Mouse (Mus musculus) MEL (cell line): ENCODE measurements around the gene Il17ra. TPM values are rescaled to one million over a fixed set of nuclear protein-coding genes. Genes with fewer than 3 reads are reported as not detected.

Experiments used
- DNase-seq: peaks from one replicate; pipeline ENCODE4 v3.0.0; 2011; ENCODE audit warnings: low read depth, low spot score
- H3K27ac ChIP-seq: 2 replicates; pipeline ENCODE4 v1.5.1; 2012; ENCODE audit warnings: low read depth, mild to moderate bottlenecking, control low read depth, low read length, moderate library complexity; ENCODE audit not compliant: control insufficient read depth
- H3K27me3 ChIP-seq, 2 experiments: fragments of 150-350 bp in 1 of 2; sonication (generic) in 1 of 2; 2 replicates each; pipeline ENCODE4 v1.6.1; 2012; ENCODE audit warnings: low read length in 2 of 2, mild to moderate bottlenecking in 2 of 2, improper control_type of control experiment in 1 of 2, moderate library complexity in 1 of 2; ENCODE audit not compliant: insufficient read depth in 2 of 2, control insufficient read depth in 1 of 2
- H3K36me3 ChIP-seq, 2 experiments: 2 replicates each; pipeline ENCODE4 v1.6.1; 2012 to 2014; ENCODE audit warnings: low read length in 2 of 2, improper control_type of control experiment in 1 of 2, inconsistent platforms in 1 of 2, mild to moderate bottlenecking in 1 of 2; ENCODE audit not compliant: insufficient read depth in 2 of 2, control insufficient read depth in 1 of 2
- H3K4me1 ChIP-seq, 2 experiments: fragments of 150-350 bp in 1 of 2; sonication (generic) in 1 of 2; 2 replicates each; pipeline ENCODE4 v1.6.1; 2012; ENCODE audit warnings: low read length in 2 of 2, improper control_type of control experiment in 1 of 2, mild to moderate bottlenecking in 1 of 2; ENCODE audit not compliant: insufficient read depth in 2 of 2, control insufficient read depth in 1 of 2
- H3K4me3 ChIP-seq, 2 experiments: fragments of 150-350 bp in 1 of 2; sonication (generic) in 1 of 2; 2 replicates each; pipeline ENCODE4 v1.5.1; 2012; ENCODE audit warnings: low read depth in 2 of 2, low read length in 2 of 2, mild to moderate bottlenecking in 2 of 2, moderate library complexity in 2 of 2, control low read depth in 1 of 2, improper control_type of control experiment in 1 of 2; ENCODE audit not compliant: control insufficient read depth in 1 of 2, insufficient read depth in 1 of 2
- H3K79me2 ChIP-seq: 2 replicates; pipeline ENCODE4 v1.6.1; 2012; ENCODE audit warnings: mild to moderate bottlenecking, low read length, moderate library complexity; ENCODE audit not compliant: control insufficient read depth, poor library complexity, insufficient read depth
- H3K9ac ChIP-seq: 2 replicates; pipeline ENCODE4 v1.6.1; 2012; ENCODE audit warnings: low read depth, mild to moderate bottlenecking, control low read depth, low read length, moderate library complexity; ENCODE audit not compliant: control insufficient read depth, poor library complexity, severe bottlenecking
- H3K9me3 ChIP-seq: fragments of 150-350 bp; sonication (generic); replicated peaks from 2 replicates; pipeline ENCODE4 v1.6.1; 2012; ENCODE audit warnings: mild to moderate bottlenecking, low read length, improper control_type of control experiment, moderate library complexity; ENCODE audit not compliant: insufficient read depth
- CHD1 ChIP-seq: IDR thresholded peaks from 2 replicates; pipeline ENCODE4 v1.6.1; 2012; ENCODE audit warnings: low read depth, mild to moderate bottlenecking, inconsistent platforms, low read length, improper control_type of control experiment
- CHD2 ChIP-seq: IDR thresholded peaks from 2 replicates; pipeline ENCODE4 v1.6.1; 2011; ENCODE audit warnings: low read length, improper control_type of control experiment
- CTCF ChIP-seq, 3 experiments: IDR thresholded peaks in 2 of 3; conservative IDR thresholded peaks in 1 of 3; 2 replicates each; pipeline ENCODE4 v1.5.1; 2011 to 2012; ENCODE audit warnings: low read length in 3 of 3, low read depth in 2 of 3, mild to moderate bottlenecking in 2 of 3, improper control_type of control experiment in 1 of 3, inconsistent platforms in 1 of 3, mixed read lengths in 1 of 3, moderate library complexity in 1 of 3; ENCODE audit not compliant: control insufficient read depth in 1 of 3, insufficient read depth in 1 of 3, poor library complexity in 1 of 3, severe bottlenecking in 1 of 3
- ELF1 ChIP-seq: IDR thresholded peaks from 2 replicates; pipeline ENCODE4 v1.6.1; 2014; ENCODE audit warnings: low read depth, mild to moderate bottlenecking, inconsistent platforms, low read length, improper control_type of control experiment, moderate library complexity
- EP300 ChIP-seq, 2 experiments: IDR thresholded peaks; 2 replicates each; pipeline ENCODE4 v1.6.1; 2011; ENCODE audit warnings: improper control_type of control experiment in 2 of 2, low read length in 2 of 2, low read depth in 1 of 2, mild to moderate bottlenecking in 1 of 2
- ETS1 ChIP-seq: IDR thresholded peaks from 2 replicates; pipeline ENCODE4 v1.6.1; 2012; ENCODE audit warnings: low read depth, mild to moderate bottlenecking, inconsistent platforms, low read length, improper control_type of control experiment, moderate library complexity
- GABPA ChIP-seq: IDR thresholded peaks from 2 replicates; pipeline ENCODE4 v1.6.1; 2012; ENCODE audit warnings: low read depth, mild to moderate bottlenecking, inconsistent platforms, low read length, improper control_type of control experiment, moderate library complexity
- GATA1 ChIP-seq: IDR thresholded peaks from 2 replicates; pipeline ENCODE4 v1.6.1; 2011; ENCODE audit warnings: low read depth, low read length, improper control_type of control experiment
- HCFC1 ChIP-seq: IDR thresholded peaks from 2 replicates; pipeline ENCODE4 v1.6.1; 2012; ENCODE audit warnings: low read depth, mild to moderate bottlenecking, inconsistent platforms, low read length, improper control_type of control experiment, moderate library complexity
- JUND ChIP-seq: IDR thresholded peaks from 2 replicates; pipeline ENCODE4 v1.6.1; 2011; ENCODE audit warnings: low read depth, mild to moderate bottlenecking, improper control_type of control experiment, low read length
- MAFK ChIP-seq: IDR thresholded peaks from 2 replicates; pipeline ENCODE4 v1.6.1; 2011; ENCODE audit warnings: low read depth, mild to moderate bottlenecking, low read length, improper control_type of control experiment, borderline replicate concordance
- MAX ChIP-seq: IDR thresholded peaks from 2 replicates; pipeline ENCODE4 v1.6.1; 2011; ENCODE audit warnings: low read length, improper control_type of control experiment
- MAZ ChIP-seq: IDR thresholded peaks from 2 replicates; pipeline ENCODE4 v1.6.1; 2012; ENCODE audit warnings: low read depth, mild to moderate bottlenecking, inconsistent platforms, low read length, improper control_type of control experiment
- MEF2A ChIP-seq: IDR thresholded peaks from 2 replicates; pipeline ENCODE4 v1.6.1; 2014; ENCODE audit warnings: low read depth, mild to moderate bottlenecking, inconsistent platforms, low read length, improper control_type of control experiment; ENCODE audit not compliant: poor library complexity, insufficient replicate concordance, severe bottlenecking; ENCODE audit errors: extremely low read depth
- MXI1 ChIP-seq: IDR thresholded peaks from 2 replicates; pipeline ENCODE4 v1.6.1; 2011; ENCODE audit warnings: mild to moderate bottlenecking, low read depth, low read length, improper control_type of control experiment
- MYC ChIP-seq: IDR thresholded peaks from 2 replicates; pipeline ENCODE4 v1.6.1; 2011; ENCODE audit warnings: low read depth, mild to moderate bottlenecking, low read length, improper control_type of control experiment, moderate library complexity
- NELFE ChIP-seq: IDR thresholded peaks from 2 replicates; pipeline ENCODE4 v1.6.1; 2011; ENCODE audit warnings: low read depth, low read length, improper control_type of control experiment
- NRF1 ChIP-seq: IDR thresholded peaks from 2 replicates; pipeline ENCODE4 v1.6.1; 2014; ENCODE audit warnings: low read depth, mild to moderate bottlenecking, inconsistent platforms, low read length, improper control_type of control experiment, moderate library complexity; ENCODE audit not compliant: poor library complexity, insufficient read depth, severe bottlenecking
- POLR2A ChIP-seq, 2 experiments: IDR thresholded peaks; 2 replicates each; pipeline ENCODE4 v1.6.1; 2011 to 2012; ENCODE audit warnings: low read length in 2 of 2, mild to moderate bottlenecking in 2 of 2, control low read depth in 1 of 2, improper control_type of control experiment in 1 of 2, low read depth in 1 of 2, moderate library complexity in 1 of 2; ENCODE audit not compliant: control insufficient read depth in 1 of 2, insufficient read depth in 1 of 2, poor library complexity in 1 of 2
- RAD21 ChIP-seq: IDR thresholded peaks from 2 replicates; pipeline ENCODE4 v1.6.1; 2011; ENCODE audit warnings: mild to moderate bottlenecking, low read depth, low read length, improper control_type of control experiment
- RCOR1 ChIP-seq: IDR thresholded peaks from 2 replicates; pipeline ENCODE4 v1.6.1; 2012; ENCODE audit warnings: low read depth, mild to moderate bottlenecking, inconsistent platforms, low read length, improper control_type of control experiment
- SIN3A ChIP-seq: IDR thresholded peaks from 2 replicates; pipeline ENCODE4 v1.6.1; 2012; ENCODE audit warnings: low read length, improper control_type of control experiment, inconsistent platforms
- TAL1 ChIP-seq: IDR thresholded peaks from 2 replicates; pipeline ENCODE4 v1.6.1; 2012; ENCODE audit warnings: mild to moderate bottlenecking, inconsistent platforms, low read length, moderate library complexity, mixed read lengths
- TBP ChIP-seq: IDR thresholded peaks from 2 replicates; pipeline ENCODE4 v1.8.0; 2011; ENCODE audit warnings: low read depth, low read length, improper control_type of control experiment
- TCF12 ChIP-seq: IDR thresholded peaks from 2 replicates; pipeline ENCODE4 v1.6.1; 2014; ENCODE audit warnings: low read depth, mild to moderate bottlenecking, inconsistent platforms, low read length, improper control_type of control experiment, moderate library complexity
- UBTF ChIP-seq: IDR thresholded peaks from 2 replicates; pipeline ENCODE4 v1.6.1; 2012; ENCODE audit warnings: low read depth, mild to moderate bottlenecking, inconsistent platforms, low read length, improper control_type of control experiment, moderate library complexity, borderline replicate concordance; ENCODE audit not compliant: insufficient read depth
- USF1 ChIP-seq: IDR thresholded peaks from 2 replicates; pipeline ENCODE4 v1.6.1; 2014; ENCODE audit warnings: low read depth, mild to moderate bottlenecking, inconsistent platforms, low read length, improper control_type of control experiment, moderate library complexity
- USF2 ChIP-seq, 2 experiments: IDR thresholded peaks; 2 replicates each; pipeline ENCODE4 v1.6.1; 2011 to 2012; ENCODE audit warnings: improper control_type of control experiment in 2 of 2, low read length in 2 of 2, borderline replicate concordance in 1 of 2, inconsistent platforms in 1 of 2, low read depth in 1 of 2, mild to moderate bottlenecking in 1 of 2; ENCODE audit not compliant: insufficient read depth in 1 of 2
- ZC3H11A ChIP-seq: IDR thresholded peaks from 2 replicates; pipeline ENCODE4 v1.6.1; 2012; ENCODE audit warnings: low read depth, mild to moderate bottlenecking, inconsistent platforms, low read length, improper control_type of control experiment
- ZMIZ1 ChIP-seq: IDR thresholded peaks from 2 replicates; pipeline ENCODE4 v1.6.1; 2012; ENCODE audit warnings: low read depth, mild to moderate bottlenecking, inconsistent platforms, low read length, improper control_type of control experiment, moderate library complexity
- ZNF384 ChIP-seq: IDR thresholded peaks from 2 replicates; pipeline ENCODE4 v1.6.1; 2012; ENCODE audit warnings: low read depth, mild to moderate bottlenecking, inconsistent platforms, low read length, improper control_type of control experiment
- polyA plus RNA-seq, 2 experiments: library from polyadenylated mRNA; stranded (reverse) in 1 of 2; unstranded in 1 of 2; fragments of >175 nt in 1 of 2; fragments of >200 nt in 1 of 2; gene quantifications; 2 replicates each; pipeline versions ENCODE4 v1.2.1 to v1.2.4; 2012; ENCODE audit warnings: low replicate concordance in 2 of 2, low read depth in 1 of 2; ENCODE audit not compliant: insufficient read length in 2 of 2, insufficient read depth in 1 of 2, missing spikeins in 1 of 2
- total RNA-seq: library from RNA; depleted of rRNA; stranded (reverse); fragments of 300-350 nt; gene quantifications from 2 replicates; pipeline ENCODE4 v1.2.3, GENCODE M21; 2012

Gene Il17ra
- total and polyA plus RNA-seq, 3 experiments: 18.0 to 43.3 TPM; not detected in 1

- Histone ChIP-seq H3K27ac (no peak overlapping the region), H3K79me2 (peaks cover 31% of the 10 kb centered on the region), H3K36me3 (peaks cover 0 to 25% of the 10 kb centered on the region in 2 experiments; a peak in 2 of 4 replicates), H3K9ac (no peak overlapping the region), H3K4me3 (no peak overlapping the region), H3K4me1 (peaks cover 19 to 27% of the 10 kb centered on the region in 2 experiments), H3K9me3 (no peaks in the 10 kb centered on the region), H3K27me3 (no peaks in the 10 kb centered on the region)
- DNase-seq: no peak
- TF ChIP-seq TBP (no peak), MAFK (no peak), MYC (no peak), NELFE (no peak), ZMIZ1 (no peak), USF1 (no peak), MAX (no peak), USF2 (IDR thresholded peaks at IDR 0.05; ENCODE audit: borderline replicate concordance in 1 of 2, insufficient read depth in 1 of 2, low read depth in 1 of 2, low read length in 2 of 2) (no peak), JUND (no peak), CHD1 (no peak), CHD2 (no peak), RCOR1 (no peak), NRF1 (no peak), ELF1 (no peak), UBTF (no peak), MAZ (no peak), HCFC1 (no peak), POLR2A (IDR thresholded peaks at IDR 0.05; ENCODE audit: control insufficient read depth in 1 of 2, insufficient read depth in 1 of 2, low read depth in 1 of 2, low read length in 2 of 2, poor library complexity in 1 of 2) (no peak), ETS1 (no peak), MEF2A (no peak)
Observed at GRCm38 (mm10) chr6:120462251-120462650, 796 bp upstream of the Il17ra start.

GRCm38 (mm10) chr6:120463884-120464283, 837 bp downstream of the Il17ra start:
- H3K9ac ChIP-seq: peak overlapping the region; percentile 93
- H3K36me3 ChIP-seq: peaks cover 0 to 30% of the 10 kb centered on the region in 2 experiments; a peak in 2 of 4 replicates
- peak overlapping the region; percentile 88 for H3K4me3 ChIP-seq
- H3K79me2 ChIP-seq: peaks cover 44% of the 10 kb centered on the region
- H3K27ac ChIP-seq: peak overlapping the region; percentile 63
- no peaks in the 10 kb centered on the region for H3K27me3 ChIP-seq
- H3K4me1 ChIP-seq: peaks cover 22 to 31% of the 10 kb centered on the region in 2 experiments
- DNase-seq: peak; percentile 85
- H3K9me3 ChIP-seq: no peaks in the 10 kb centered on the region
- TF ChIP-seq MAX (peak; percentile 89), RAD21 (no peak), SIN3A (peak; percentile 96), MAZ (peak; percentile 18; the same call in 1 of the 2 replicates), EP300 (IDR thresholded peaks at IDR 0.05; ENCODE audit: low read depth in 1 of 2, low read length in 2 of 2) (peak; percentile 11 to 68; a peak in 2 of 4 replicates), GATA1 (no peak), TCF12 (no peak), ZC3H11A (no peak), HCFC1 (0 out of 2 replicates have a peak, but pooled peaks have one; percentile 47), USF2 (IDR thresholded peaks at IDR 0.05; ENCODE audit: borderline replicate concordance in 1 of 2, insufficient read depth in 1 of 2, low read depth in 1 of 2, low read length in 2 of 2) (no peak), RCOR1 (peak; percentile 34; the same call in 1 of the 2 replicates), GABPA (no peak), MXI1 (peak; percentile 98), TBP (peak; percentile 47; the same call in 1 of the 2 replicates), USF1 (no peak), TAL1 (no peak), ZNF384 (no peak; the same call in 1 of the 2 replicates), CTCF (IDR thresholded peaks at IDR 0.05 in 2 of 3, conservative IDR thresholded peaks at IDR 0.05 in 1 of 3; ENCODE audit: control insufficient read depth in 1 of 3, insufficient read depth in 1 of 3, low read depth in 2 of 3, low read length in 3 of 3, poor library complexity in 1 of 3, severe bottlenecking in 1 of 3) (peak in 1 of 3 experiments; percentile 4; a peak in 1 of 6 replicates), MEF2A (no peak)
